Mouse (Mus musculus) layer of hippocampus, postnatal 25 days (tissue): ENCODE measurements at regions not wholly inside any gene's neighbourhood (a gene's known extent, or its start where the extent isn't known, plus 50 kb on each side); places are given as distances from the start of the nearest gene placed in this dataset.

ENCODE experiments used
- DNase-seq, 2 experiments: peaks; one replicate each; pipeline ENCODE4 v3.0.0; 2022; ENCODE audit warnings: mixed read lengths in 2 of 2, low spot score in 1 of 2; ENCODE audit errors: extremely low spot score in 1 of 2

- no peak for DNase-seq
Observed at GRCm38 (mm10) chr6:31106144-31106836, 147.4 kb upstream of the Klf14 start.

- DNase-seq: no peak
Observed at GRCm38 (mm10) chr6:31106856-31107359, 148.0 kb upstream of the Klf14 start.

- no peak for DNase-seq
Observed at GRCm38 (mm10) chr6:31107360-31107759, 148.5 kb upstream of the Klf14 start.

- DNase-seq: no peak
Observed at GRCm38 (mm10) chr6:31107916-31108685, 149.2 kb upstream of the Klf14 start.

GRCm38 (mm10) chr6:31109604-31110003, 150.7 kb upstream of the Klf14 start:
- DNase-seq: no peak

- no peak for DNase-seq
Observed at GRCm38 (mm10) chr6:31112293-31113077, 153.6 kb upstream of the Klf14 start.

GRCm38 (mm10) chr6:31113558-31114326, 154.9 kb upstream of the Klf14 start:
- no peak for DNase-seq

GRCm38 (mm10) chr6:31114336-31115335, 155.8 kb upstream of the Klf14 start:
- no peak for DNase-seq

GRCm38 (mm10) chr6:31115566-31115965, 156.7 kb upstream of the Klf14 start:
- no peak for DNase-seq

GRCm38 (mm10) chr6:31116365-31116764, 157.5 kb upstream of the Klf14 start:
- no peak for DNase-seq

- no peak for DNase-seq
Observed at GRCm38 (mm10) chr6:31117666-31118065, 158.8 kb upstream of the Klf14 start.

GRCm38 (mm10) chr6:31121008-31121407, 162.1 kb upstream of the Klf14 start:
- no peak for DNase-seq

GRCm38 (mm10) chr6:31122895-31123294, 164.0 kb upstream of the Klf14 start:
- DNase-seq: no peak

GRCm38 (mm10) chr6:31123342-31123990, 164.6 kb upstream of the Klf14 start:
- no peak for DNase-seq

GRCm38 (mm10) chr6:31124076-31124475, 165.2 kb upstream of the Klf14 start:
- DNase-seq: no peak

GRCm38 (mm10) chr6:31124872-31125271, 166.0 kb upstream of the Klf14 start:
- DNase-seq: no peak

GRCm38 (mm10) chr6:31125328-31126118, 166.6 kb upstream of the Klf14 start:
- DNase-seq: no peak
